Mouse (Mus musculus) hematopoietic stem cell, adult 5-6 weeks (primary cell): Measurements from ENCODE around the gene Btbd6. TPM values are rescaled to one million over a fixed set of nuclear protein-coding genes. Genes with fewer than 3 reads are reported as not detected.

Source experiments
- ATAC-seq, 2 experiments: fragments of 125-278 bp in 1 of 2; replicated peaks in 1 of 2; 2 replicates each; pipeline ENCODE4 v1.8.0; 2016 to 2017; ENCODE audit warnings: inconsistent platforms in 2 of 2, mild to moderate bottlenecking in 2 of 2, moderate number of reproducible peaks in 2 of 2, low read depth in 1 of 2, moderate TSS enrichment in 1 of 2; ENCODE audit not compliant: low FRiP score in 2 of 2, poor library complexity in 2 of 2, severe bottlenecking in 2 of 2, insufficient read depth in 1 of 2, low TSS enrichment in 1 of 2
- total RNA-seq: library from RNA; stranded (forward); fragments of 172-1452, 232-1000 nt; gene quantifications from 2 replicates; pipeline ENCODE4 v1.2.3, GENCODE M21; 2017

The Btbd6 gene
- total RNA-seq, 1 experiment from 2014 or later = 6.0 TPM

- no peak for ATAC-seq
Observed at GRCm38 (mm10) chr12:112991444-112991843, 15.2 kb downstream of the Btbd6 start.

GRCm38 (mm10) chr12:112994153-112994552 lies 17.9 kb downstream of the Btbd6 start:
- ATAC-seq = peak; percentile 95 to 99

- no peak for ATAC-seq
Observed at GRCm38 (mm10) chr12:112999569-113000293, 23.4 kb downstream of the Btbd6 start.

- ATAC-seq = peak; percentile 94 to 95
Observed at GRCm38 (mm10) chr12:113000294-113001132, 24.2 kb downstream of the Btbd6 start, which contains the start of gene Brf1. Brf1 (minus strand) TSS chr12:113000704.

GRCm38 (mm10) chr12:113001133-113001474 lies 24.8 kb downstream of the Btbd6 start:
- no peak; a peak in 1 of 4 replicates for ATAC-seq

- no peak for ATAC-seq
Observed at GRCm38 (mm10) chr12:113002667-113003066, 26.4 kb downstream of the Btbd6 start.

GRCm38 (mm10) chr12:113004011-113004410 lies 27.7 kb downstream of the Btbd6 start:
- no peak for ATAC-seq

- peak; percentile 54 to 66 for ATAC-seq
Observed at GRCm38 (mm10) chr12:113004993-113005392, 28.7 kb downstream of the Btbd6 start.

- no peak for ATAC-seq
Observed at GRCm38 (mm10) chr12:113011702-113012360, 35.5 kb downstream of the Btbd6 start.

GRCm38 (mm10) chr12:113012443-113012842 lies 36.2 kb downstream of the Btbd6 start:
- no peak for ATAC-seq

- ATAC-seq = no peak
Observed at GRCm38 (mm10) chr12:113013021-113013491, 36.8 kb downstream of the Btbd6 start.

- peak; percentile 48 to 63 for ATAC-seq
Observed at GRCm38 (mm10) chr12:113013604-113014558, 37.6 kb downstream of the Btbd6 start, which contains the start of gene Pacs2. Pacs2 (plus strand) TSS chr12:113014508.

- peak; percentile 40 to 76 for ATAC-seq
Observed at GRCm38 (mm10) chr12:113014561-113015556, 38.6 kb downstream of the Btbd6 start.

- no peak for ATAC-seq
Observed at GRCm38 (mm10) chr12:113015956-113016355, 39.7 kb downstream of the Btbd6 start.

- no peak for ATAC-seq
Observed at GRCm38 (mm10) chr12:113016976-113017375, 40.7 kb downstream of the Btbd6 start.
